Mouse (Mus musculus): ENCODE measurements around the gene Ankrd2.

DNA sequence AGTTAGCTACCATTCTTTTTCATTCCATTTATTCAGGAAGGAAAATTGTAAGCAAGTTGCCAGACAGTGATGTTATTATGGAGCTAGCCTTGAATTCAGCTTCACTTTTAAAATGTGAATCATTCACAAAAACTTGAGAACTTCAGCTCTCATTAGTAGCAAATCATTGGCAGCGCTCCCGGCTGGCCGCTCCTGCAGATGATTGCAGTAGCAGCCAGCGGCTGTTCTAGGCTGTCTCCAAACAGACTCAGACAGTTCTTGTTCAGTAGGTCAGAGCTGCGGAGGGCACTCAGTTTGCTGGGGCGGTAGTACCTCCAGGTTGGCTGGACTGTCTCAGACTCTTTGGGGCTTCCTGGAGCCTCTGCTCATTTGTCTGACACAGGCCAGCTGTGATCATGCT, 42.3 kb upstream of the Ankrd2 start:
- TF ChIP-seq POLR2A (IDR thresholded peaks at IDR 0.05; ENCODE audit: low read depth, low read length) (no peak), CTCF (IDR thresholded peaks at IDR 0.05; ENCODE audit: borderline replicate concordance, insufficient read depth, low read length) (no peak)

All from embryonic fibroblast, embryonic 13.5 days (primary cell).